Mouse (Mus musculus) right cerebral cortex, postnatal 10 days (tissue): ENCODE measurements around the gene Dnah7b.
A peak's percentile ranks its signal among the peaks of the same experiment; 100 is the strongest.
"Not testable (repeated sequence)": the region's sequence is repeated elsewhere in the genome, so short reads cannot be mapped to it uniquely, and the experiment has no call there.

Experiments used
- DNase-seq, 2 experiments: peaks; one replicate each; pipeline ENCODE4 v3.0.0; 2021; ENCODE audit warnings: low spot score in 2 of 2

Dnah7b gene

DNA sequence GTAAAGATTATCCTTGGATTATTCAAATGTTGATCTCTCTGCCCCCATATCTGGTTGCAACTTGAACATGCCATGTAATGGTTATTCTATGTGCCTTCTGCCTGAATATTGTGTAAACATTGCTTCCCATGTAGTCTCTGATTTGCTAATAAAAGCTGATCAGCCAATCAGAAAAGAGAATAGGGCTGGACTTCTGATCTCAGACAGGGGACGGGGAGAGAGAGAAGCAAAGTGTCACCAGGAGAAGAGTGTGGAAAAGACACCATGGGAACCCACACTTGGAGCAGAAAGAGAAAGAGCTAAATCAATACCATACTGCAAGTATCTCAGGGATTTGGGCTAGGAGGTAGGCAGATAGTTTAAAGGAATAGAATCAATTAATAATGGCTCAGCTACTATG lies at the start of gene Dnah7b:
Gene Dnah7b, plus strand, starts transcription at position 301 of the 400 bp plus-strand sequence.
- DNase-seq, result no peak

DNA sequence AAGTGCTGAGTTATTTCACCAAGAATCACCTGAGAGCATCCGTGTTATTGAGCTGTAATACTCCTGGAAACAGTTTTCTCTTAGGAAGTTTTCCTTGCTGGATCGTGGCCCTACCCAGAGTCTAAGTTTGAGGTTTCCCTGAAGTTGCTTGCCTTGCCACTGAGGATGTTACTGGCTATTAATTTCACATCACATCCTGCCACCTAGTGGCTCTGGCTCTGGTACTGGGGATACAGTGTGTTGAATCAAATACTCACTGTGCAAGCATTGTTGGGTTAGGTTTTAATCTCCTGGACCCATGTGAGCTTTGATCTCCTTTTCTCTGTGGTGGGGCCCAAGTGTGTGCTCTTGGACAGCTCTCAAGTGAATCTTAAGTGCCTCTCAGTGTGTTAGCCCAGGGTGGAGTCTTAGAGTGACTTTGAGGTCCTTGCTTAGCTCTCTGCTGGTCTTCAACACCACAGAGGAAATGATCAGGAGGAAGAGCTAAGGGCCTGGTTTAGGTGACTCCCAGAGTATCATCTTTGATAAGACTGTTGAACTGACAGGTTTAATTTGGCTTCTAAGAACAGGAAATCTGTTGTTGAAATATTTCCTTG lies 47.6 kb upstream of the Dnah7b start:
- peak; percentile 52 to 70 for DNase-seq

DNA sequence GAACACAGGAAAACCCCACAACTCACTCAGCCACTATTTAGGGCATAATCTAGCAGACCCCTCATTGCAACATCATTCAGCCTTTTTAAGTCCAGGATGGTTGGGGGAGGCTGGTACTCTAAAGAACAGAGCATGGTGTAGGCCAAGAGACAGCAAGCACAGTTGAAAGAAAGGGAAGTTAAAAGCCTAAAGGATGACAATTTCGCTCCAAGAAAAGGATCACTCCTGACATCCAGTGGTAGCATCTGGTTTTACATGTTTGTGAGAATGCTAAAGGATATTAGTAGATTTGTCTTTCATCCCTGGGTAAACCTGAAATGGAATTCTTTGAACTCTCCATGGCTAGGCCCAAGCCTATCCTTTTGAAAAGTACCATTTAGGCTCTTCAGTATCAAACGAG lies 43.9 kb upstream of the Dnah7b start:
- peak; percentile 39 to 45 for DNase-seq

DNA sequence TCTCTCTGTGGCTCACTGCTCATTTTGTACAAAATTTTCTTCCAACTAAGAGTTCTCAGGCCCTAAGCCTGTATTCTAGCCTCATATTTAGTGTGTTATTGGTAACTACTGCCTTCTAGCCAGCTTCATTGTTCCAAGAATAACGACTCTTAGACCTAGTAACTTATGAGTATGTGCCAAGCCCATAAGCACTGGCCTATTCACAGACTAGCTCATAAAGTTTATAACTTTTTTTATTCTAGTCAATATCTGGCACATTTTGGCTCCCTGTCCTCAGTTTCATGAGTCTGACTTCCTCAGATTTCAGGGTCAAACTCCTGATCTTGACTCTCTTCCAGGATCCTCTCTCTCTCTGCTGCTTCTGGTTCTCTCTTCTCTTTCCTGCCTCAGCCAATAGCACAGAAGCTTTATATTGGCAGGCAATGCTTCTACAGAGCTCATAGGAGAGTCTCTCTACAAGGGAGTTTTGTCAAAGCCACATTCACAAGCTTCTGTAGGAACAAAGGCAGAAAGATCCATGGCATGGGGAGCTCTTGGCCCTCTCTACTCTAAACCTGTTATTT lies 34.0 kb upstream of the Dnah7b start:
- no peak for DNase-seq

DNA sequence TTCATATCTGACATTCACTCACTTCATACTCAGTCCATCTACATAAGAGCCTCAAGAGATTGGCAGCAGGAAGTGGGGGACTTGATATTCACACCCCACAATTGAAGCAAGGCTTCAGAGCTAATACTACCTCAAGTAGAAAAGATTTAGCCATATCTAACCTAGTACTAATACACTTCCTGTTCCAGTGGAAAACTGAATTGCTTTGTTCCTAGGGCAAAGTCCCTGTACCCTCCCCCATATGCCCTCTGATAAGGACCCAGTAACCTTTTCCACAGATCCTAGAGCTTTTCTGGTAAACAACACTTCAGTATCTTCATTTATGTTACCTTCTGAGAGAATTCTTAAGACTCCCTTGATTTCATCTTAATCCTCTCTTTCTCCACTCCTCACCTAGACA lies 17.9 kb upstream of the Dnah7b start:
- DNase-seq, result no peak

DNA sequence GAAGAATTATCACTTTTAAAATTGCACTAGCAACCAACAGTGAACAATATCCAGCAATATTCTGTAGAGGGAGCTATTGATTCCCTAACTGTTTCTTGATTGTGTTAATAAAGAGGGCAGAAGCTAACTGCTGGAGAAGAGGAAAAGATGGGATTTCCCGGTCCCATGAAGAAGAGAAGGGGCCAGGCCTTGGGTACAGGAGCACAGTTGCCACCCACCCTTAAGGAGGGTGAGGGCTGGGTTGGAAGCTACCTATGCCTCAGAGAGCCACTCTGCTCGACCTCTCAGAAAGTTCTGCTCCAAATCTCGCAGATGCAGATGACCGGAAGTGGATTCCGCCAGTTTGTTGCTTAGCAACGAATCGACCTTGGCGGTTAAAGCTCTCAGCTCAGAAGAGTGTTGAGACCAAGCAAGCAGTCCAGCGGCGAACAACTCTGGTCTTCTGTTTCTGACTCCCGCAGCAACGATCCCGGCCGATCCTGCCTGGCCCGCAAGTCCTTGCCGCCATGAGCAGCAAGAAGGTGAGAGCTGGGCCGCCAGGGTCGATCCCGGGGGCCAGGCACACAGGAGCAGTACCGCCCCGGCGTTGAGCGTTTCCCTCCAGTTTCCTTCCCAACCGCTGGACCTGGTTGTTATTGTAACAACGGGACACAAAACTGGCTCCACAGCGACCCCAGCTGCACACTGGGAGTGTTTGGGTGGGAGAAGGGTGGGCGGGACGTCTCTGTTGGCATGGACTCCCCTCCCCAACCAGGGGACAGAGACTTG lies 553 bp downstream of the Dnah7b start:
- peak; percentile 53 to 68 for DNase-seq

DNA sequence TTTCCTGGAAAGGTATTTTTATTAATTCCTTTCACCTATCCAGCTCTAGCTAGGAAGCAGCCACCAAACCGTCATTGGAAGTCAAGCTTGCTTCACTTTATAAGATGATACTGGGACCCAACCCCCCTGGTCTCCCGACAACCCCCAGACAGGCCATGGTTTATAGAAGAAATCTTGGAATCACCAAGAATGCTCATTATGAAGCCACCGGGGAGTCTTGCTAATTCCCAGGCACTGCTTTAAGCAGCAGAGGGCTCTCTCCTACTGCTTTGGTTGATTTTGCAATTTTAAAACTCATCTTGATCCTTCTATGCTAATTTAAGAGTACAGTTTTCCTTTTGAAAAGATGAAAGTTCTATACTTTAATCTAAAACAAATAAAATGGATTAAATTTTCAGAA lies 2.7 kb downstream of the Dnah7b start:
- not testable (repeated sequence) for DNase-seq

DNA sequence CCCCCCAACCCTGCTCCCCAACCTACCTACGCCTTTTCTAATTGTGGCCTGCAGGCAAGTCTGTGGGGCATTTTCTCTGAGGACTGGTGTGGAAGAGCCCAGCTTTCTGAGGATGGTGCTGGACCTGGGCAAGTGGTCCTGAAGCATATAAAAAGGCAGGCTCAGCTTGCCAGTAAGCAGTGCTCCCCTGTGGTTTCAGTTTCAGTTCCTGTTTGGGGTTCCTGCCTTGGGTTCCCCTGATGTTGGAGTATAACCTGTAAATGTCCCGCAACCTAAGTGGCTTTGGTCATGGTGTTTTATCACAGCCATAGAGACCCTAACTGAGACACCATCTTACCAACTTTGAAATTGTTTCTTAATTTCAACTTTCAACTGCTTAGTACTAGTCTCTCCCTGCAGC lies 11.8 kb downstream of the Dnah7b start:
- DNase-seq, result no peak

DNA sequence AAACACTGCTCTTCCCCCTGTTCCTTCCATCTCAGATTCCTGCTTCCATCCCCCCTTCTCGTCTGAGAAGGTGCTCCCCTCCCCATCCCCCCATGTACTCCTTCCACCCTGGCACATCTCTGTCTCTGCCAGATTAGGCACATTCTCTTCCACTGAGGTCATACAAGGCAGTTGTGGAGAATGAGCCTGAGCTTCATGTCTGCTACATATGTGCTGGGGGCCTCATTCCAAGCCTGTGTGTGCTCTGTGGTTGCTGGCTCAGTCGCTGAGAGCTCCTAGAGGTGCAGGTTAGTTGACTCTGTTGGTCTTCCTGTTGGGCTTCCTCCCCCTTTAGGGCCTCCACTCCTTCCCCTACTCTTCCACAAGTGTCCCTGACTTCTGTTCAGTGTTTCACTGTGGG lies 34.4 kb downstream of the Dnah7b start:
- DNase-seq, result no peak

DNA sequence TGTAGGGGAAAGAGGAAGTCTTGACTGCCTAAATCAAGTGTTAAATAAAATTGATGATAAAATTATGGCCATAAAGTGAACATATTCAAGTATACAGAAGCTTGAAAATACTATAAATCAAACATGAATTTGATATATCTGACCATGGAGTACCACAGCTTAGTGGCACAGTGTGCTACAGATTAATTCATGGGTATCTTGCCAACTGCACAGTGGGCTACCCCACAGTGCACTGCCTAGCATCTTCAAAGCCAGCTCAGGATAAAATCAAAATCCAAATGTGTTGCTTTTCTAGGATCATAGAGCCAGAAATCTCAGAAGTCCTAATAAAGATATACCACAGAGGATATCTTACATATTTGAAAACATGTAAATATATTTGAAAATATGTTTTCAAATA lies 46.5 kb downstream of the Dnah7b start:
- not testable (repeated sequence) for DNase-seq

DNA sequence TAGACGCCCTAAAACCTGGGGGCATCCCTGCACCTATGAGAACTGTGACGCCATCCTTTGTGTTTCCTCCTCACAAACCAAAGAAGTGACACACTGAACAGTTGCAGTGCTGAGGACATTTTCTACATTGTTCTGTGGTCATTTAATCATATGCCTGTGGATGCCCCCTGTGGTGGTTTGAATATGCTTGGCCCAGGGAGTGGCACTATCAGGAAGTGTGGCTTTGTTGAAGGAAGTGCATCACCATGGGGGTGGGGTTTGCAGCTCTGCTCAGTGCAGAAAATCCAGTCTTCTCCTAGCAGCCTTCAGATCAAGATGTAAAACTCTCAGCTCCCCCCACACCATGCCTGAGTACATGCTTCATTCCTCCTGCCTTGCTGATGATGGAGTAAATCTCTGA lies 51.1 kb downstream of the Dnah7b start:
- DNase-seq, result not testable (repeated sequence)

DNA sequence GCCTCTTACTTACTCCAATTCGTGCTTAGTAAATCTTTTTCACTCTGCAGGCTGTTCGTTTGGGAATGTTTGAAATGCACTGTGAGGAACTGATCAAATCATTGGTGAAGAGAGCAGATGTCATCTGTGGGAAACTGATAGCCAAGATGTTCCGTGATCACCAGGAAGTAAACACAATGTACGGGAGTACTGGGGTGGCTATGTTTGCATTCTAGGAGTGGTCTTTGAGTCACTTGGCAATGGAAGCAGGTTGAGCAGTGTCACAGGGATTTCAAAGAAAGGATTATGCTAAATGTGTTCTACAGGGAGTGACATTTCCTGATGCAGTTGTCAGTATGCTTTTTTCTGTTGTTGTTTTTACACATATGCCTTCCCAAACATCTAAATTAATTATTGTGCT lies 61.9 kb downstream of the Dnah7b start:
- no peak for DNase-seq

DNA sequence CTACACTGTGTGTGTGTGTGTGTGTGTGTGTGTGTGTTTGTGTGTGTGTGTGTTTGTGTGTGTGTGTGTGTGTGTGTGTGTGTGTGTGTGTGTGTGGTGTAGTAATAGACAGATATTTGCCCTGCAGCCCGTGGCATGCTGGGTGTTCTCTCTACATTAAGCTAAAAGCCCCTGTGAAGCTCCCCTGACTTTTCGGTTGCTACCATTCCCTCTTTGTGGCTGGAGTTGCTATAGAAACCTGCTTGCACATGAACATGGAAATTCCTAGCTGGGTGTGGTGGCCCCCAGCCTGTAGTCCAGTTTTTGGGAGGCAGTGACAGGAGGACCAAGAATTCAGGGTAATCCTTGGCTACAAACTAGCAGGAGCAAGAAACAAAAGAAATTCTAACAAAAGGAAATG lies 130.7 kb downstream of the Dnah7b start:
- not testable (repeated sequence) for DNase-seq

DNA sequence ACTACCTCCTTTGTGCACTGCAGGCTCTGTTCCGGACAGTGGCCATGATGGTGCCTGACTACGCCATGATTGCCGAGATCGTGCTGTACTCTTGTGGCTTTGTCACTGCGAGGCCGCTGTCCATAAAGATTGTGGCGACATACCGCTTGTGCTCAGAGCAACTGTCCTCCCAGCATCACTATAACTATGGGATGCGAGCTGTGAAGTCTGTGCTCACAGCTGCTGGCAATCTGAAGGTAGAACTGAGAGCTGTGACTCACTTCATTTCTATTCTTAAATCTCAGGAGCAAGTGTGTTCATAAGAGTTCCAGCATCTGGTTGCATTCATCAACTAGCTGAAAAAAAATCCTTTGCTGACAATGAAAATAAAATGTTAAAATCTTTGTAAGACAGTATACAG lies 135.1 kb downstream of the Dnah7b start:
- not testable (repeated sequence) for DNase-seq

DNA sequence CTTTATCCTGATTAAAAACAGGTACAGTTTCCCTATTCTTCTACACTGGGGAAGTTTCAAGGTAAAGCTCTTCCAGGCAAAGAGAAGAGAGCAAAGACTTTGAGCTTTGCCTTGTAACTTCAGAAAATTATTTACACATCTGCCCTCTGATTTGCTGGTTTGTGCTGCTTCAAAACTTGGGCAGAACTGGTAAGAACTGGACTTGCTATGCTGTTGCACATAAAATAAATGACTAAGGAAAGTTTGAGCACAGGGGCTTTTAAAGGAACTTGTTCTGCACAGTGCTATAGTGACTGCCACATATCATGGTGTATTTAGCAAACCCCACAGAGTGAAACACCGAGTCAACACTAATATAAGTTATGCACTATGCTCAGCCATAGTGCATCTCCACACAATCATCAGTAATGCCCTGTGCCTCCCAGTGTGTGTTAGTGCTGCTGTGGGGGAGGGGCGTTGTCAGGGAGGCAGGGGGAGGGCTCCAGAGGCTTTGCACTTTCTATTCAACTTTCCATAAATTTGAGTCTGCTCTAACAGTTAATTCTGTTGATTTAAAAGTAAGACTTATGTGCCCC lies 144.0 kb downstream of the Dnah7b start:
- DNase-seq, result not testable (repeated sequence)

DNA sequence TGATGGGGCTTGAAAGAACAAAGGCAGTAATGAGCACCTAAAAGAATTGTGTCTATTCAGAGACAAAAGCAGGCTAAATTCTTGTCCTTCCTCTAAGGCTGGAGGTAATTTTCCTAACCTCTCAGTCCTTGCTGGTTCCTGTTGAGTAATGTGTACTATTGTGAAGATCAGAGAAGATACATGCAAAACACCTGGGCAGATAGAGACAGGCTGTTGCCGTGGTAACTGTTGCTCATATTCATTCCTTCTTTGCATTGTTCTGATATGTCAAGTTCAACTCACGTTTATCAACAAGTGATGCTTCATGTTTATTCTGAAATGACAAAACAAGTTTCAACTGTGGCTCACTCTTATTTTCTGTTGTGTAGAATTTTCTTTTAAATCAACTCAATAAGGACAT lies 156.6 kb downstream of the Dnah7b start:
- DNase-seq, result not testable (repeated sequence)

DNA sequence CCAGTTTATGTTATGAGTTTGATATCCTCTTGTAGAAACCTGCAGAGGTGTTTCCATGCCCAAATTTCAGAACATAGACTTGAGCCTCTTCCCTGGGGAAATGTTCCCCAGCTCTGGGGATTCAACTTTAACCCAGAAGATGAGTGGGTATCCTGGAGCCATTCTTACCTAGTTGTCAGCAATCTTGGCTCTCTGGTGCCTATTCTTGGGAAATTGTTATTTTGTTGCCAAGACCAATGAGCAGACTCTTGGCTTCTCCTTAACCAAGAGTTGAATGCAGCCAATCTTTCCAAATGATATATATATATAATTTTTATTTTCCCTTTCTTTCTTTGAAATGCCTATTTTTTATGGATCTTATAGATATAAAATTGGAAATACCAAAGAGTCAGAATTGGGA lies 160.0 kb downstream of the Dnah7b start:
- not testable (repeated sequence) for DNase-seq

DNA sequence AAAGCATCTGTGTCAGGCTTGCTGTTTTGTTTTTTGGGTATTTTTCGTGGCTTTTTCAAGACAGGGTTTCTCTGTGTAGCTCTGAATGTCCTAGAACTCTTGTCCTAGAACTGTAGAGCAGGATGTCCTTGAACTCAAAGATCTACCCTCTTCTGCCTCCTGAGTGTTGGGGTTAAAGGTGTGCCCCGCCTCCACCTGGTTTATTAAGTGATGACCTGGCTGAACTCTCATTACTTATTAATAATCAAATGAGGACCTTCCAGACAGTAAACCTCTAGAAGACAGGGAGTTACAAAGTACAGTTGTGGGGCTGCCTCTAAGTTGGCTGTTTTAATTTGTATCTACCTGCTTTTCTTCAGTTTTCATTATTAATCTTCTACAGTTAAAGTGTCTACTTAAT lies 202.7 kb downstream of the Dnah7b start:
- not testable (repeated sequence) for DNase-seq

DNA sequence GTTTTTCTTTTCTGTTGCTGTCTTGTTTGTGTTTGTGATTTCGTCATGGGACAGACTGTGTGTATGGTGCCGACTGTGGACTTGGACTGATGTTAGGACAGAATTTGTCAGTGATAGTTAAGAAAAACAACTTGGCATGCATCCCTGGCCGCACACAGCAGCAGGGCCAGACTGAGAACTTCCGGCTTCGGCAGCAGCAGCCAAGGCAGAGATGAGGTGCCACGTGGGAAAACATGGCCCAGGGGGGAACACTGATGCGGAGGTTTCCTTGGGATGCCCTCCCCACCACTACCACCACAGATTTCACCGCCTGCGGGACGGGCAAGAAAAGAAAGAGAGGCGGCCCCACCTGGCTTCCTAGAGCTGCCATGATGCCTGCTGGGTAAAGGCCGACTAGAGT lies 205.8 kb downstream of the Dnah7b start:
- no peak for DNase-seq

DNA sequence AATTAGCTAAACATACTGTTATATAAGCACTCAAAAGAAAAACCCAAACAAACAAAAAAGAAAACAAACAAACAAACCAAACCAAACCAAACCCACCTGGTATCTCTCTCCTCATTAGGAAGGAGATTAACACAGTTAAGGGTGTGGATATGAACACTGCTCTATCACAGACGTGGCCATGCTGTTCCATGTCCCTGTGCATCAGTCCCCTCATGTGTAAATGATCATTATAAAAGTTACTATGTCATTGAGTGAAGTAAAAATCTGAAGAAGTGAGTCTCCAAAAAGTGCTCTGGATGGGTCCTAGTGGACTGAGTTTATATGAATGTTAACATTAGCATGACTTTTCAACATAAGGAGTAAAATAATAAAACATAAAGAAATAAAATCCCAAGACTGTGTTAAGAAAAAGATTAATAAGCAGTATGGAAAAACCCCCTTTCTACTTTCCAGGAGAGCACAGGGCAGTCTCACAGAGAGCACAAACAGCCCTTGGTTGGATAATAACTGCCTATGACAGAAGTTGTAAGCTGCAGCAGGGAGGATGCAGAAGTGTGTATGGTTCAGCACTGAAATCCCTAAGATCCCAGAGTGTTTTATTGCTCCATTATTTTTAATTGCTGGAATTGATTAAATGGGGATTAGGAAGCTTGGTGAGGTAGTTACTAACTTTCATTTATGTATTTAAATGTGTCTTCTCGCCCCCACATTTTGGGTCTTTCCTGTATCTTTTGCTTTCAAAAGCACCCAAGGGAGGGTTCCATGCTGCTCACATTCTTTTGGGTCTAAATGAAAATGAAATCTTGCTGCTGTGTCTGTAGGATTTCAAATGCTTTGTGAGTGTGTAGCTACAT lies 212.2 kb downstream of the Dnah7b start:
- DNase-seq, result not testable (repeated sequence)

DNA sequence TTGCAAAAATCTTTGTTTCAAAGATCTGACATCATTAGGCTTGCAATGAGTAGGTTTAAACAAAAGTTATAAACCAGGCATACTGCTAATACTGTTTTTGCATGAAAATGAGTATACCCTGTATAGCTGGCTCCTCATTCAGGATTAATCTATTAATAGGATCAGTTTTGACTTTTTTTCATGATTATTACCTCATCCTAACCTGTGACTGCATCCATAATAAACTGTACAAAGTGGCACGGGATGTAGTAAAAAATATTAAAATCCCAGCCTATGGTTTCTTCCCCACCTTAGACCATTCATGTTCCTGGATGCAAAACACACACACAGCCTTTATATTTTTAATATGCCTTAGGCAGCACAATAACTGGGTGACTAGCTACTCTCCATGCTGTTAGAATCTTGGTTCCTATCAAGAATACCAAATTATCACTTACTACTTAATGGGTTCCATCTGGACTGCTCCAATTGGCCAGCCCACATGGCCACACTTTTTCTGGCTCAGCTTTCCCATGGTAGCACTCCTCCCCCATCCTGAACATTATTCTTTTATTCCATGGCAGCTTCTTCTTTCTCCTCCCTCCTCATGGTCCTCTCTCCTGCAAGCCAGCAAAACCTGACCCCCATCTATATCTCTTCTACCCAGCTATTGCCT lies 212.9 kb downstream of the Dnah7b start:
- DNase-seq, result not testable (repeated sequence)
